Mouse (Mus musculus): ENCODE results near the gene Rabac1. TPM values are rescaled to one million over a fixed set of nuclear protein-coding genes. Genes with fewer than 3 reads are reported as not detected.

The Rabac1 gene
- polyA plus RNA-seq (2012; fragmentation: generic; extraction: Trizol) = 100 to 1,000 TPM; 313 to 446 TPM

GRCm38 (mm10) chr7:24971972-24972893 lies at the start of gene Rabac1:
TSS of gene Rabac1 (minus strand) at chr7:24972754.

GRCm38 (mm10) chr7:25005421-25006065 lies 33.0 kb upstream of the Rabac1 start, which contains the start of gene Atp1a3:
TSS of gene Atp1a3 (minus strand) at chr7:25005958.

GRCm38 (mm10) chr7:24944257-24944950 lies 28.1 kb downstream of the Rabac1 start, which contains the start of gene Gm4881:
TSS of gene Gm4881 (minus strand) at chr7:24944494.

Other genes starting within 250 kb of the Rabac1 start
- gene Gm4763, start 245.8 kb downstream of the Rabac1 start, polyA plus RNA-seq (2012; fragmentation: generic; extraction: Trizol) = not detected
- not detected for gene Cd177, start 212.4 kb downstream of the Rabac1 start, polyA plus RNA-seq (2012; fragmentation: generic; extraction: Trizol)
- not detected for gene Ceacam10, start 195.5 kb downstream of the Rabac1 start, polyA plus RNA-seq (2012; fragmentation: generic; extraction: Trizol)
- 10 to 100 TPM; 16.1 to 25.5 TPM for gene Gm9844, start 110.5 kb downstream of the Rabac1 start, polyA plus RNA-seq (2012; fragmentation: generic; extraction: Trizol)
- gene Lypd4, start 102.8 kb downstream of the Rabac1 start, polyA plus RNA-seq (2012; fragmentation: generic; extraction: Trizol) = not detected
- gene Dmrtc2, start 102.7 kb downstream of the Rabac1 start, polyA plus RNA-seq (2012; fragmentation: generic; extraction: Trizol) = not detected
- 1,000 to 10,000 TPM; 2,288 to 3,093 TPM for gene Rps19, start 88.4 kb downstream of the Rabac1 start, polyA plus RNA-seq (2012; fragmentation: generic; extraction: Trizol)
- under 1 TPM; 0.08 to 0.57 TPM for gene Cd79a, start 75.4 kb downstream of the Rabac1 start, polyA plus RNA-seq (2012; fragmentation: generic; extraction: Trizol)
- 10 to 100 TPM; 27.6 to 54.0 TPM for gene Arhgef1, start 69.8 kb downstream of the Rabac1 start, polyA plus RNA-seq (2012; fragmentation: generic; extraction: Trizol)
- not detected for gene Gm4881, start 28.3 kb downstream of the Rabac1 start, polyA plus RNA-seq (2012; fragmentation: generic; extraction: Trizol)
- gene Atp1a3, start 33.2 kb upstream of the Rabac1 start, polyA plus RNA-seq (2012; fragmentation: generic; extraction: Trizol) = under 1 TPM; 0.05 to 0.30 TPM
- gene Grik5, start 99.6 kb upstream of the Rabac1 start, polyA plus RNA-seq (2012; fragmentation: generic; extraction: Trizol) = 1 to 10 TPM in 1 of 2 experiments, under 1 TPM in 1; 0.13 to 2.8 TPM
- 10 to 100 TPM in 1 of 2 experiments, 1 to 10 TPM in 1; 8.7 to 17.3 TPM for gene Zfp574, start 99.8 kb upstream of the Rabac1 start, polyA plus RNA-seq (2012; fragmentation: generic; extraction: Trizol)
- under 1 TPM; under 0.01 to 0.04 TPM for gene Pou2f2, start 207.0 kb upstream of the Rabac1 start, polyA plus RNA-seq (2012; fragmentation: generic; extraction: Trizol)
- 1 to 10 TPM; 4.6 to 8.1 TPM for gene Dedd2, start 247.9 kb upstream of the Rabac1 start, polyA plus RNA-seq (2012; fragmentation: generic; extraction: Trizol)
- 1 to 10 TPM; 2.5 to 6.9 TPM for gene Zfp526, start 248.7 kb upstream of the Rabac1 start, polyA plus RNA-seq (2012; fragmentation: generic; extraction: Trizol)

All from C3H10T1/2 (cell line).